Mouse (Mus musculus): ENCODE data around the gene Arl16.
"Not testable (repeated sequence)": the region's sequence is repeated elsewhere in the genome, so short reads cannot be mapped to it uniquely, and the experiment has no call there.

The Arl16 gene

GRCm38 (mm10) chr11:120467051-120467735 lies at the start of gene Arl16:
TSS of gene Arl16 (minus strand) at chr11:120467607.
- DNase-seq (ENCODE audit: low spot score in 2 of 2), result peak; percentile 95

- DNase-seq (ENCODE audit: low spot score in 2 of 2), result no peak
Measured at GRCm38 (mm10) chr11:120517147-120517546, 49.7 kb upstream of the Arl16 start.

GRCm38 (mm10) chr11:120515611-120516010 lies 48.2 kb upstream of the Arl16 start:
- peak; percentile 64 to 86 for DNase-seq (ENCODE audit: low spot score in 2 of 2)

GRCm38 (mm10) chr11:120514262-120514661 lies 46.9 kb upstream of the Arl16 start:
- DNase-seq (ENCODE audit: low spot score in 2 of 2), result not testable (repeated sequence)

- no peak for DNase-seq (ENCODE audit: low spot score in 2 of 2)
Measured at GRCm38 (mm10) chr11:120512790-120513453, 45.5 kb upstream of the Arl16 start.

GRCm38 (mm10) chr11:120510375-120511030 lies 43.1 kb upstream of the Arl16 start:
- peak in 1 of 2 experiments; percentile 53 for DNase-seq (ENCODE audit: low spot score in 2 of 2)

GRCm38 (mm10) chr11:120509940-120510339 lies 42.5 kb upstream of the Arl16 start:
- no peak for DNase-seq (ENCODE audit: low spot score in 2 of 2)

GRCm38 (mm10) chr11:120508290-120508870 lies 41.0 kb upstream of the Arl16 start:
- no peak for DNase-seq (ENCODE audit: low spot score in 2 of 2)

- DNase-seq (ENCODE audit: low spot score in 2 of 2), result no peak
Measured at GRCm38 (mm10) chr11:120507611-120508289, 40.3 kb upstream of the Arl16 start.

GRCm38 (mm10) chr11:120506899-120507298 lies 39.5 kb upstream of the Arl16 start:
- DNase-seq (ENCODE audit: low spot score in 2 of 2), result no peak

GRCm38 (mm10) chr11:120505661-120506060 lies 38.3 kb upstream of the Arl16 start:
- DNase-seq (ENCODE audit: low spot score in 2 of 2), result no peak

GRCm38 (mm10) chr11:120501701-120502100 lies 34.3 kb upstream of the Arl16 start:
- no peak for DNase-seq (ENCODE audit: low spot score in 2 of 2)

- DNase-seq (ENCODE audit: low spot score in 2 of 2), result no peak
Measured at GRCm38 (mm10) chr11:120501018-120501417, 33.6 kb upstream of the Arl16 start.

GRCm38 (mm10) chr11:120500357-120500756 lies 33.0 kb upstream of the Arl16 start:
- DNase-seq (ENCODE audit: low spot score in 2 of 2), result no peak

- DNase-seq (ENCODE audit: low spot score in 2 of 2), result no peak
Measured at GRCm38 (mm10) chr11:120499894-120500293, 32.5 kb upstream of the Arl16 start.

GRCm38 (mm10) chr11:120498891-120499290 lies 31.5 kb upstream of the Arl16 start:
- DNase-seq (ENCODE audit: low spot score in 2 of 2), result no peak

- no peak for DNase-seq (ENCODE audit: low spot score in 2 of 2)
Measured at GRCm38 (mm10) chr11:120498226-120498625, 30.8 kb upstream of the Arl16 start.

GRCm38 (mm10) chr11:120497436-120497835 lies 30.0 kb upstream of the Arl16 start:
- no peak for DNase-seq (ENCODE audit: low spot score in 2 of 2)

GRCm38 (mm10) chr11:120493911-120494310 lies 26.5 kb upstream of the Arl16 start:
- no peak for DNase-seq (ENCODE audit: low spot score in 2 of 2)

GRCm38 (mm10) chr11:120493351-120493750 lies 25.9 kb upstream of the Arl16 start:
- no peak for DNase-seq (ENCODE audit: low spot score in 2 of 2)

- no peak for DNase-seq (ENCODE audit: low spot score in 2 of 2)
Measured at GRCm38 (mm10) chr11:120492878-120493203, 25.4 kb upstream of the Arl16 start.
